Mouse (Mus musculus): ENCODE measurements around the gene Ptprh.
"Not testable (repeated sequence)": the region's sequence is repeated elsewhere in the genome, so short reads cannot be mapped to it uniquely, and the experiment has no call there.

Ptprh gene

GRCm38 (mm10) chr7:4602969-4603368, 872 bp downstream of the Ptprh start:
- DNase-seq (ENCODE audit: low spot score), result no peak

GRCm38 (mm10) chr7:4597046-4597445, 6.8 kb downstream of the Ptprh start:
- DNase-seq (ENCODE audit: low spot score), result not testable (repeated sequence)

GRCm38 (mm10) chr7:4581481-4581880, 22.4 kb downstream of the Ptprh start:
- DNase-seq (ENCODE audit: low spot score), result not testable (repeated sequence)

GRCm38 (mm10) chr7:4572361-4572760, 31.5 kb downstream of the Ptprh start:
- DNase-seq (ENCODE audit: low spot score), result not testable (repeated sequence)

- no peak for DNase-seq (ENCODE audit: low spot score)
These were observed 41.2 kb downstream of the Ptprh start for GRCm38 (mm10) chr7:4562660-4563059.

- no peak for DNase-seq (ENCODE audit: low spot score)
These were observed 46.7 kb downstream of the Ptprh start for GRCm38 (mm10) chr7:4557167-4557560.

- peak; percentile 95 for DNase-seq (ENCODE audit: low spot score)
These were observed 47.3 kb downstream of the Ptprh start for GRCm38 (mm10) chr7:4556256-4557166.

GRCm38 (mm10) chr7:4547221-4547641, 56.6 kb downstream of the Ptprh start, which contains the start of gene Syt5:
Gene Syt5, minus strand, starts transcription at chr7:4547541.
- peak; percentile 64 for DNase-seq (ENCODE audit: low spot score)

GRCm38 (mm10) chr7:4546591-4547131, 57.2 kb downstream of the Ptprh start:
- peak; percentile 92 for DNase-seq (ENCODE audit: low spot score)

- DNase-seq (ENCODE audit: low spot score), result no peak
These were observed 57.8 kb downstream of the Ptprh start for GRCm38 (mm10) chr7:4546050-4546449.

- DNase-seq (ENCODE audit: low spot score), result no peak
These were observed 61.8 kb downstream of the Ptprh start for GRCm38 (mm10) chr7:4542013-4542412.

- DNase-seq (ENCODE audit: low spot score), result no peak
These were observed 62.5 kb downstream of the Ptprh start for GRCm38 (mm10) chr7:4541344-4541743.

- no peak for DNase-seq (ENCODE audit: low spot score)
These were observed 64.8 kb downstream of the Ptprh start for GRCm38 (mm10) chr7:4539019-4539418.

GRCm38 (mm10) chr7:4537181-4537580, 66.7 kb downstream of the Ptprh start:
- no peak for DNase-seq (ENCODE audit: low spot score)

- no peak for DNase-seq (ENCODE audit: low spot score)
These were observed 67.5 kb downstream of the Ptprh start for GRCm38 (mm10) chr7:4536369-4536768.

- peak; percentile 91 for DNase-seq (ENCODE audit: low spot score)
These were observed 71.7 kb downstream of the Ptprh start, which contains the start of gene Dnaaf3 for GRCm38 (mm10) chr7:4532005-4532729. Gene Dnaaf3, minus strand, starts transcription at chr7:4532453.

- not testable (repeated sequence) for DNase-seq (ENCODE audit: low spot score)
These were observed 73.7 kb downstream of the Ptprh start for GRCm38 (mm10) chr7:4530166-4530565.

- no peak for DNase-seq (ENCODE audit: low spot score)
These were observed 76.5 kb downstream of the Ptprh start for GRCm38 (mm10) chr7:4527302-4527689.

GRCm38 (mm10) chr7:4526341-4527301, 77.2 kb downstream of the Ptprh start:
- peak; percentile 87 for DNase-seq (ENCODE audit: low spot score)

GRCm38 (mm10) chr7:4524212-4524922, 79.5 kb downstream of the Ptprh start, which contains the start of gene Tnni3:
Gene Tnni3, minus strand, starts transcription at chr7:4524229.
- DNase-seq (ENCODE audit: low spot score), result peak; percentile 85
